ENCODE assay signal across 24 mouse cellular contexts in the genomic region with DNA sequence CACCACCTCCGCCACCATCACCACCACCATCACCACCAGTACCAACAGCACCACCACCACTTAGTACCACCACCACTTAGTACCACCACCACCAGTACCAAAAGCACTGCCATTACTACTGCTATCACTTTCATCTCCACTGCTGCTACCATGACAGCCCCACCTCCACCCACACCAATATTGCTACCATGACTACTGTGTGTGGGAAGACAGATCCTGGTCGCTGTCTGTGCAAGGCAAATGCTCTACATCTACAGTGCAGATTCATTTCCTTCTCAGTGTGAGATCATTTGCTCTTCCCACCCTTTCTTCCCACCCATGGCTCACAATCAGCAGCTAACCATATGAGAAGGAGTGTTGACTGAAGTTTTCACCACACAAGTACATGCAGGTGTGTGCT. TPM values are rescaled to one million over a fixed set of nuclear protein-coding genes. Genes with fewer than 3 reads are reported as not detected.
A peak's percentile ranks its signal among the peaks of the same experiment; 100 is the strongest.
DNase-seq lines count a peak whose midpoint lies in the region; ATAC-seq and TF ChIP-seq lines count a peak whose summit lies in the region.
"Had no signal": no experiment of that assay in that cellular context is flagged by ENCODE, and none has a peak within 500 bp of the region (broad histone marks: within the 10 kb centered on the region; RNA-seq: fewer than 3 reads in every experiment).

No protein-coding gene starts in this region.

- no peak for DNase-seq in forebrain, postnatal 0 days
- DNase-seq in layer of hippocampus, adult 11-12 months (ENCODE audit: low spot score), result peak; percentile 62
- DNase-seq in layer of hippocampus, adult 9-10 months (ENCODE audit: low spot score), result no peak
- DNase-seq in brain, adult 2 months (ENCODE audit: low read depth, low spot score), result peak; percentile 87
- peak; percentile 48 to 89 for DNase-seq in left cerebral cortex, postnatal 25 days (ENCODE audit: low spot score in 2 of 2)
- no peak for DNase-seq in embryo, embryonic 11 days
- DNase-seq: adrenal gland, adult 8-10 months; cerebellum, adult 9-11 months; liver, embryonic 13.5 days; lung, embryonic 14.5 days; spleen, adult 18-20 months; thymus, postnatal 4 days had no signal

- H3K4me2 ChIP-seq in forebrain, postnatal 0 days (ENCODE audit: low read depth), result no peak overlapping the region
- no peak overlapping the region for H3K4me2 ChIP-seq in forebrain, embryonic 16.5 days (ENCODE audit: low read length)
- H3K4me2 ChIP-seq: heart, embryonic 13.5 days; limb, embryonic 12.5 days; liver, embryonic 13.5 days; lung, embryonic 14.5 days had no signal

- no peak overlapping the region for H3K4me3 ChIP-seq in forebrain, postnatal 0 days (ENCODE audit: low read depth, low read length)
- no peak overlapping the region for H3K4me3 ChIP-seq in forebrain, embryonic 16.5 days (replicated peaks; ENCODE audit: low read length)
- H3K4me3 ChIP-seq: heart, embryonic 13.5 days; limb, embryonic 12.5 days; liver, embryonic 13.5 days had no signal

- 0 out of 2 replicates have a peak, but pooled peaks have one; percentile 16 for ATAC-seq in forebrain, postnatal 0 days
- ATAC-seq in forebrain, embryonic 16.5 days, result no peak
- no peak for ATAC-seq in erythroblast, adult 5-6 weeks (replicated peaks; ENCODE audit: low FRiP score, poor library complexity, severe bottlenecking)
- ATAC-seq: CD4-positive, CD25-positive, alpha-beta regulatory T cell, adult 4 months; hindbrain, embryonic 16.5 days; intestine, postnatal 0 days; midbrain, embryonic 16.5 days; Patski had no signal

- H3K4me1 ChIP-seq in forebrain, postnatal 0 days (ENCODE audit: insufficient read depth), result peaks cover 8% of the 10 kb centered on the region
- peaks cover 29% of the 10 kb centered on the region for H3K4me1 ChIP-seq in forebrain, embryonic 16.5 days (replicated peaks; ENCODE audit: control insufficient read depth, insufficient read depth, low read length)
- H3K4me1 ChIP-seq: heart, embryonic 13.5 days; limb, embryonic 12.5 days; liver, embryonic 13.5 days had no signal

- peaks cover 11% of the 10 kb centered on the region for H3K36me3 ChIP-seq in forebrain, postnatal 0 days (ENCODE audit: insufficient read depth)
- peaks cover 7% of the 10 kb centered on the region; the same call in 1 of the 2 replicates for H3K36me3 ChIP-seq in forebrain, embryonic 16.5 days (ENCODE audit: control insufficient read depth, insufficient read depth)

- no peak overlapping the region for H3K9ac ChIP-seq in forebrain, postnatal 0 days
- no peak overlapping the region for H3K9ac ChIP-seq in forebrain, embryonic 16.5 days (replicated peaks; ENCODE audit: low read depth, low read length)
- H3K9ac ChIP-seq: heart, embryonic 13.5 days; limb, embryonic 12.5 days; liver, embryonic 13.5 days; lung, embryonic 14.5 days had no signal

- 92% methylated on average over 2 of the region's 2 CpGs for WGBS in forebrain, postnatal 0 days
- WGBS in forebrain, embryonic 16.5 days, result 88% methylated on average over 2 of the region's 2 CpGs

- intact Hi-C loops in left cerebral cortex, postnatal 25 days (cut with DNase I), result loop anchor here (2.0 kb wide), 1 partner anchor 20 kb away; no protein-coding TSS in a partner anchor

- no peaks in the 10 kb centered on the region for H3K9me3 ChIP-seq in forebrain, postnatal 0 days (ENCODE audit: low read length)
- H3K9me3 ChIP-seq in forebrain, embryonic 16.5 days (ENCODE audit: control insufficient read depth, low read length), result no peaks in the 10 kb centered on the region
- H3K9me3 ChIP-seq: heart, embryonic 13.5 days; limb, embryonic 12.5 days; liver, embryonic 13.5 days had no signal

- TF ChIP-seq CTCF in forebrain, postnatal 0 days (IDR thresholded peaks at IDR 0.05; ENCODE audit: low read depth), result no peak

- 0 out of 2 replicates have a peak overlapping the region, but pooled peaks have one; percentile 5 for H3K27ac ChIP-seq in forebrain, postnatal 0 days (ENCODE audit: low read depth, low read length)
- H3K27ac ChIP-seq in forebrain, embryonic 16.5 days (ENCODE audit: low read length), result no peak overlapping the region
- H3K27ac ChIP-seq: heart, embryonic 13.5 days; limb, embryonic 12.5 days; liver, embryonic 13.5 days had no signal

- no peaks in the 10 kb centered on the region for H3K27me3 ChIP-seq in forebrain, postnatal 0 days (ENCODE audit: insufficient read depth, low read length)
- no peaks in the 10 kb centered on the region for H3K27me3 ChIP-seq in forebrain, embryonic 16.5 days (replicated peaks; ENCODE audit: control insufficient read depth, insufficient read depth, low read length)
- H3K27me3 ChIP-seq: heart, embryonic 13.5 days; limb, embryonic 12.5 days; liver, embryonic 13.5 days; Patski had no signal

RNA-seq across cellular contexts. Expression of a gene that starts 43.2 kb away (rescaled TPM):
- total RNA-seq in forebrain, postnatal 0 days (2014; rRNA removed), result 4.3 and 5.2 TPM in 2 replicates
- 1.8 and 3.1 TPM in 2 replicates for polyA plus RNA-seq in forebrain, postnatal 0 days (2015; fragmentation: Nextera tagmentation; extraction: Ambion mirVana)
- polyA plus RNA-seq in forebrain, embryonic 16.5 days (2015; fragmentation: Nextera tagmentation; extraction: Ambion mirVana), result 1.8 and 3.2 TPM in 2 replicates
- total RNA-seq in left cerebral cortex, postnatal 25 days (2021), result 1 to 10 TPM; 5.1 to 7.7 TPM
- not detected in 2 replicates for total RNA-seq in erythroblast, adult 5-6 weeks (2015; ENCODE audit: low replicate concordance)
- not detected in 2 replicates for total RNA-seq in erythroblast, adult 5-6 weeks (2017; ENCODE audit: low replicate concordance)
- total RNA-seq: heart, postnatal 25 days; megakaryocyte-erythroid progenitor cell, adult 5-6 weeks had no signal
- polyA plus RNA-seq: large intestine, adult 2 months; liver, embryonic 13.5 days had no signal

Comparison
In these comparisons a context has a peak if more than half of its experiments do, and no peak if none do; other contexts are left out.
1. DNase-seq: peak in layer of hippocampus, adult 11-12 months (single experiment), brain, adult 2 months (single experiment) and left cerebral cortex, postnatal 25 days (2 of 2); none in forebrain, postnatal 0 days (single experiment), layer of hippocampus, adult 9-10 months (single experiment) and embryo, embryonic 11 days (single experiment).